Mouse (Mus musculus): ENCODE results near the gene Ajuba.

Gene Ajuba

DNA sequence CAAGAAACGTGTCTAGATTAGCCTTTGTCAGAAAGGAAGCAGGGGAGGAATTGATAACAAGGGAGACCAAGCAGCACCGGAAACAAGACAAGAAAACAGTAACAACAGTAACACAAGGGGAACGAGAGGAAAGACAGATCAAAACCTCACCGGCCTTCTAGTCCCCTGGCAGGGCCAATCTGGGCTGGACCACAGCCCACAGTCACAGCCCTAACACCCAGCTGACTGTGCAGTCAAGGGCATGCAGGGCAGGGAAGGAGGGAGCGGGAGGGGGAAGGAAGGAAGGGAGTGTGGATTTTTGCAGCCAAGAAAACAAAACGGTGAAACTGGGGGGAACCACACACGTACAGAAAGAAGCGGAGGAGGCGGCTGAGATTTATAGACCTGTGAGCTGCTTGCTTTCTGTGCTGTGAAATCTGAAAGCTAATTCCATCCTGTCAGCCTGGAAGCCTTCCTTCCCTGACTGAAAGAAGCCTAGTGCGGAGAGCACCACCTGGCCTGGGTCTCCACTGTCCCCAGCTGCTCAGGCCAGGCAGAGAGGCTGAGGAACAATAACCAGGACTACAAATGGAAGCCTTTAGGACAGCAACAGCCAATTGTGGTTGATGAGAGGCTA lies 15.1 kb upstream of the Ajuba start:
- DNase-seq (ENCODE audit: inconsistent ontology term): no peak

DNA sequence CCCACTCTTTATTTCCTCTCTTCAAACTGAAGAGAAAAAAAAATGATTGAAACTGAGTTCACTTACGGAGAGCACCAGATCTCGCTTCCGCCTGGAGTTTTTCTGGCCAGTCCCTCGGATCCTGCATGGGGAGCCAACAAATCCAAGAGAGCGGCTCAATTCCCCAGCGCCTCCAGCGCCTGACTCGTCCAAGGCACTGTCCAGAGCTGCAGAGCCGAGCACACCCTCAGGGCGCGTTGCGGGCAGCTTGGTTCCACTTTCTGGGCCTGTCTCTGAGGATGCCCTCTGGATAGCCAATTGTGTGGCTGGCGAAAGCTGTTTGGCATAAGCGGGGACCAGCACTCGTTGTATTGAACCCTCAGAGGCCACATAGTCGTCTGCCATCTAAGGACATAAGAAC lies 13.7 kb upstream of the Ajuba start:
- no peak for DNase-seq (ENCODE audit: inconsistent ontology term)

DNA sequence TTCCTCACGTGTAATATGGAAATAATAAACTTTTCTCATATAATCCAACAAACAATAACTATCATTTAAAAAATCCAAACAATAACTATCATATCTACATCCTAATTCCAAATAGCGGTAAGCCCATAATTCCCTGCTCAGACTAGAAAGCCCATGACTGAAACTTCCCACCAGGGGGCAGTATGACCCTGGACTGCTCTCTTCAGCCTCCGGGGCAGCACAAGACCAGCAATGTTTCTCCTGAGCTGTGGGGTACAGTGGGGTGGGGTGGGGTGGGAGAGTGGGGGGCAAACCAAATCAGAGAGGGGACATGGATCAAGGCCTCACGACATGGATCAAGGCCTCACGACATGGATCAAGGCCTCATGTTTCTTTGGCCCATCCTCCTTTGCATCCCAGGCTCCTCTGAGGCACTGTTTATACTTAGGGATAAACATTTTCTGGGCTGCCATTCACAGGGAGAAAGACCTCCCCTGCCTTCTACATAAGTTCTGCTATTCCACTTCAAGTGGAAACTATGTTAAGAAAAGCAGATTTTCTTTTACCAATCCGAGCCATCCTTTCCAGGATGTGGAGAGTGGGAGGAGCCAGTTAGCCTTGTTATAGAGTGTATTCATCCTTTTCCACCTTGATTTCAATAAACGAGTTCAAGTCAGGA lies 6.5 kb upstream of the Ajuba start:
- peak; percentile 36 for DNase-seq (ENCODE audit: inconsistent ontology term)

DNA sequence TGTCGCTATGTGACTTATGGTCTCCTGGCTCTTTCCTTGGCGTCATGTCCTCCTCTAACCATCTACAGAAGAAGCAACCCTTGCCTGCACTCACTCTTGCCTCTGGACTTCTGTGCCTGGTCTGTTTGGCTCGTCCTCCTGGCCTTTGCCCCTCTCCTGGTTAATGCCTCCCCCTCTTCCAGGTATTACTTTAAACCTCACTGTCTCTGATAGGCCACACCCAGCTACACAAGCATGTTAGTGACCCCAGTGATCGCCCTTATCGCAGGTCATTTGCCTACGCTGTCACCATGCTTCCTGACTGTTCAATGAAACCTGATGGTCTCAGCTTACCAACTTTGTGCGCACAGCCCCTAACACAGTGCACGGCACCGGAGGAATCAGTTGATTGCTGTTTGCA lies 5.2 kb upstream of the Ajuba start:
- no peak for DNase-seq (ENCODE audit: inconsistent ontology term)

DNA sequence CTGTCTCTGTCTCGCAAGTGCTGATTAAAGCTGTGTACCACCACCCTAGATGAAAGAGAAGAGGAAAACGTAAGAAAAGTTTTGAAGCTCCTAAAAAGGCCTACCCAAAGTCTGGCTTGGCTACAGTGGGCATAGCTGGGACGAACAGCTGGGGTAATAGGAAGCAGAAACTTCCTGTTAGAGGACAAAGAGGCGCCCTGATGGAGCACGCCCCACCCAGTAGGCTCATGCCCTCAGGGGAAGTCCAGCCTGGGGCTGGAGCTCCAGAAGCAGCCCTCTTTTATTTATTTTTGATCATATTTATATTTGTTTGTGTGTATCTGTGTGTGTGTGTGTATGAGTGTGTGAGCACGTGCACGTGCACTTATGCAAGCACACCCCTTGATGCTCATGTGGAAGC lies 2.3 kb upstream of the Ajuba start:
- no peak for DNase-seq (ENCODE audit: inconsistent ontology term)

DNA sequence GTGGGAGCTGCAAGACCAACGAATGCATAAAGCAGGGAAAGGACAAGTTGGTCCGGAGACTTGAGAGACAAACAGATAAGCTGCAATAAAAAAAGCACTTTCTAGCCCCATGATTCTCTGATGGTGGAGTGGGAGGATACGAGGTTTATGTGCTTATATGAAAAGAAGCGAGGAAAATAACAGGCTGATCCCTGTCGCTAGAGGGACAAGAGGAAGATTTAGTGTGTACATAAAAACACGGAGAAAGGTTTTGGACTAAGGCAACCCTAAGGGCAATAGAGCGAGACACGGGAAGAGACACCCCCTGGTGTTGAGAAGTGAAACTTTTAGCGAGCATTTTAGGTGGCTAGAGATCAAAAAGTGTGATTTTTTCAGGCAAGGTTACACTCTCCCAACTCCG lies 705 bp upstream of the Ajuba start:
- peak; percentile 84 for DNase-seq (ENCODE audit: inconsistent ontology term)

DNA sequence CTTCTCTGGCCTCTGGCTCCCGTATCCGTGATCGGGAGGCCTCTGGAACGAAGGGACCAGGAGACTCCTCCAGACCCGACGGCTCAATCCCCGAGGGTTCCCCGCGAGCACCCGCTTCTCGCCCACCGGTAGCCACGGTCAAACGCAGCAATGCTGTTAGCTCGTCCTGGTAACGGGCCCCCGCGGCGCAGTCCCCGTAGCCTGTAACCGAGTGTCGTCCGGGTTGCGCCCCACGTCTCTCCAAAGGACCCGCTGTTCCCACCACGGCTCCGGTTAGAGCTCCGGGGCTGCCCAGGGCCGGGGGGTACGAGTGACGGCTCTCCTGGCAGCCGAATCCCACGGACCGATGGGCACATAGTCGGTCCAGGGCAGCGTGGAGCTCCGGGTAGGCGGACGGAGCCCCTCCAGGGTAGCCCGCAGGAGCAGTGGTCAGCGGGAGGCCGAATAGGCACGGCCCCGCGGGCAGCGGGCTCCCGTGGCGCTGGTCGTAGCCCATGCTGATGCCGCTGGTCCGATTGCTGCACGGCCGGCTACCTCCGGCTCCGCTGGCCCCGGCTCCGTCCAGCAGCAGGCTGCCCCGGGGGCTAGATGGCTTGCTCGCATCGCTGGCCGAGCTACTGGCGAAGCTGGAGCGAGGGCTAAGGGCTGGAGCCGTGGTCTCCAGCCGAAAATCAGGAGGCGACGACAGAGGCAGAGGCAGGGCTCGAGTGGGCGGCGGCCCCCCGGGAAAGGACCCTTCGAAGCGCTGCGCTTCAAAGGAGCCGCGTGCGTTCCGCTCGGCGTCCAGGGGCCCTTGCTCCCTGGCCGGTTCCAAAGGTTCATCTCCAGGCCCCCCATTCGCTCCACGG lies 893 bp downstream of the Ajuba start:
- peak; percentile 58 for DNase-seq (ENCODE audit: inconsistent ontology term)

DNA sequence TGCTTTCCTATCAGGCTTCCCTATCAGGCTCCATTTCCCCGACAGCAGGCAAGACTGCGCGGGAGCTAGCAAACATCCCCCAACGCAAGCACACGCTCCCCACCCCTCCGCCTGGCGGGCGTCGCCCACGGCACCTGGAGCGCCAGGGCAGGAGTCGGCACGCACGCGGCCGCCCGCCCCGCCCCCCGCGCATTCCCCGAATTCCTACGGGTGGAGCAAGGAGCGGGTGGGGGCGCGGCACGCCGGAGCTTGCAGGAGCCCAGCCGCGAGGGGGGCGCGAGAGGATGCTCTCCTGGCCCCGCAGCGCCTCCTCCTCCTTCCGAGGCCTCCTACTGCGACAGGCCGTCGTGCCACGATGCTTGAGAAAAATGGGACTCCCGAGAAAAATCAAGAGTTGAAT lies 1.7 kb downstream of the Ajuba start:
- peak; percentile 97 for DNase-seq (ENCODE audit: inconsistent ontology term)

DNA sequence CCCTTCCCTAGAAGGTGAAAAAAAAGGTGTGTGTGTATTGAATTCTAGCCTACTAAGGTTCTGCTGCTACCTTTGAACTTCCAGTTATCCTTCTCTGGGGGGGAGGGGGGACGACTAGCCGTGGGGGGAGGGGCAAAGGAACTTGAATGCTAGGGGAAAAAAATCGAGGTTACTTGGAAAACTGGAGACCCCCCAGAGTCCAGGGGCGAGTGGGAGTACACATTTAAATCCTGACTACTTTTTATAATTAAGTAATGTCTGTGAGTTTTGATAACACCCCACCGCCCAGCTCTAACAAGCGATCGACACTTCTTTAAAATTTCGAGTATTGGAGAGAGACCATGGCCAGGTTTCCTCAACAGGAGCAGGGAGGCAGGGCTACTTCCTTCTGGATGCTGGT lies 2.3 kb downstream of the Ajuba start:
- DNase-seq (ENCODE audit: inconsistent ontology term): peak; percentile 10

DNA sequence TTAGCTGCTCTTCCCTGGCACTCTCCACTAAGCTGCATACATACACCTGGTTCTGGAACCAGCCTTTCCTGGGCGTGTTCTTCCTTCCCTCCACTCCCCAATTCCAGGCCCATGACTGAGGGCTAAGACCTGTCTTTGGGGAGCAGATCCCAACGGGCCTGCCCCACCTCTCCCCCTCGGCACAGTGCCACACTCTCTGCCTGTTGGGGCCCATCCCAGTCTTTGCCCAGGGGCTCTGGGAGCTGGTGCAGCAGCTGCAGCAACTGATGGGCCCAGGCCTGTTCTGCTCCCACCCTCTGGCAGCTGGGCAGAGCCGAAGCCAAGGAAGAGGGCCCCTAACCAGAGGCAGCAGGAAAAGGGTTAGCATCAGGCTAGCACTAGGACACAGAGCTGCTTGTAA lies 3.1 kb downstream of the Ajuba start:
- DNase-seq (ENCODE audit: inconsistent ontology term): peak; percentile 45

DNA sequence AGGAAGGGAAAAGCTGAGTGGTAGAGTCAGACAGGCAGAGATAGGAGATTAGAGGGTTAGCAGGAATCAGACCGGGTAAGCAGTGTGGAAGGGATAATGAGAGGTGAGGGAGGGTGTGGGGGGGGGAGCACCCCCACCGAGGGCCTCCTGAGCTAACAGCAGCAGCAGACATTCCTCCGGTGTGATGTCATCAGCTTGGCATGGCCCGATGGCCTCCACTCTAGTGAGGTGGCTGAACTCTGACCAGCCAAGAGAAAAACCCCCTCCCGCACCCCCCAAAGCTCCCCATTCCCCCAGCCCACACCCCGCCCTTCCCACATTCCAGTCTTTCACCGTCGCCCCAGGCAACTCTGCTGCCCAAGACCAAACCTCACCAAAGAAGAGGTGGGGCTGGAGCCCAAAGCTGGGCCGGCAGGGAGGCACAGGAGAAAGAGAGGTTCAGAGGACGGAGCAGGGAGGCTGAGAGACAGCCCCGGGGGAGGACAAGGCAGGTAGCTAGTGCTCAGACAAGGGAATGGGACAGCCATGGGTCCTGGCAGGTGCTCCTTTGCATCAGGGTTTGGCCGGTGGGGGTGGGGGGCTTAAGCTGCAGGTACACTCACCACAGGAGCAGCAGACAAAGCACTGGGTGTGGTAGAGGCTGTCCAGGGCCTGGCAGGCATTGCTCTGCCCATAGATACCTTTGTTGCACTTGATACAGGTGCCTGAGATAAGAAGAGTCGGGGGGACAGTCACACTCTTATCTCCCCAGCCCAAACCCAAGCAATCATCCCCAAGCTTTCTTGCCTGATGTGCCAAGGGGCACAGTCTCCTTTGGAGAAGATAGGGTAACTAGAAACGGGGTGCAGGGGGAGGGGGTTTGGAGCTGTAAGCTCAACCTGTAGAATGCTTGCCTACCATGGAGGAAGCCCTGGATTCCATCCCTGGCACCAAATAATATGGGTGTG lies 4.3 kb downstream of the Ajuba start:
- DNase-seq (ENCODE audit: inconsistent ontology term): peak; percentile 98

DNA sequence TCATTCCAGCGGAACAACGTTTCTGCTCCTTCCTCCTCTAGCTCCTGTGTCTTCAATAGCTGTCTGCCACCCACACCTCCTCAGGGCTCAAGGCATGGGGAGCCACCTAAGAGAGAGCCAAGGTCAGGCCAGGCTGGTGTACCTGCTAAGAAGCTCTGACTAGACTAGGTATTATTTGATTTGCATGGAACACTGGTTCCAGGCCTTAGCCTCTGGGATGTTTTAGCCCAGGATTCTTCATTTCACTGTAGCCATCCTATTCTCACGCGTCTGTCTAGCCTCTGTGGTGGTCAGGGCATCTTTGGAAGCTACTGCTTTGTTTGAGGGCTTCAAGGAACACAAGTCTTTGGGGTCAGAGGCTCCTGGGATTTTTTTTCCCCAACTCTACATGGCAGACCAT lies 5.2 kb downstream of the Ajuba start:
- DNase-seq (ENCODE audit: inconsistent ontology term): peak; percentile 35

DNA sequence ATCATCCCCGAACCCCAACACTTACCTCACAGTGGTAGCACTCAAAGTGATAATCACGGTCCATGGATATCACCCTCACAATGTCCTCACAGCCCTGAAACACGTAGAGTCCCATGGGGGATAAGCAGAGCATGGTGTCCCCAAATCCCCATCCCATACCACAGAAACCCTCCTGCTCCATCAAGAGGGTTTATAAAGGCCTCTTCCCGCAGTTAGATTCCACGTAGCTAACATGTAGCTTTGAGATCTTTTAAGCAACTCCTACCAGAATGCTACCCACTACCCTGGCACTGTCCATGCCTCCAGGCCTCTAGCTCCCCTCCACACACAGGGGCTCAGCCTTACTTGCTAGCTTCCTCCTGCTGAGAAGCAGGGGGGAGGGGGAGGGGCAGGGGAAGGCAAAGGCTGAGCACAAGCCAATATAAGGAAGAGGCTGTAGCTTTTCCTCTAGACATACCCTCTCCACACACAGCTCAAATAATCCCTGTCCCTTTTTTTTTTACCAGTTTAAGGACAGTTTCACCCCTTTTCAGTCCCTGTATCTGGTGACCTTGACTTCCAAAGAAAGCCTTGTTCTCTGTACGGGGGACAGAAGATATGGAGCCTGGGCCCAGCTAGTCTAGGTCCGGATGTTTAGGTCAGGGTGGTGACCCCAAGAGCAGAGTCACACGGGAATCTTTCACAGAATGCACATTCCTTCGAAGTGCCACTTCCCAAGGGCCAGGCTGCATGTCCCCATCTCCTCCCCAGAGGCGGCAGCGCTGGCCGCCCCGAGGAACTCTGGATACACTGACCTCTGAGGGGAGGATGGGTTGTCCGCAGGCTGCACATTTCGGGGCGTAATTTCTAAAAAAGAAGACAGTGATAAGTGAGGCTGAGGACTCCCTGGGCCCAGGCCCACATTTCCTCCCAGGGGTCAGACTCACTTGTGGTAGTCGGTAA lies 7.6 kb downstream of the Ajuba start:
- DNase-seq (ENCODE audit: inconsistent ontology term): peak; percentile 21

DNA sequence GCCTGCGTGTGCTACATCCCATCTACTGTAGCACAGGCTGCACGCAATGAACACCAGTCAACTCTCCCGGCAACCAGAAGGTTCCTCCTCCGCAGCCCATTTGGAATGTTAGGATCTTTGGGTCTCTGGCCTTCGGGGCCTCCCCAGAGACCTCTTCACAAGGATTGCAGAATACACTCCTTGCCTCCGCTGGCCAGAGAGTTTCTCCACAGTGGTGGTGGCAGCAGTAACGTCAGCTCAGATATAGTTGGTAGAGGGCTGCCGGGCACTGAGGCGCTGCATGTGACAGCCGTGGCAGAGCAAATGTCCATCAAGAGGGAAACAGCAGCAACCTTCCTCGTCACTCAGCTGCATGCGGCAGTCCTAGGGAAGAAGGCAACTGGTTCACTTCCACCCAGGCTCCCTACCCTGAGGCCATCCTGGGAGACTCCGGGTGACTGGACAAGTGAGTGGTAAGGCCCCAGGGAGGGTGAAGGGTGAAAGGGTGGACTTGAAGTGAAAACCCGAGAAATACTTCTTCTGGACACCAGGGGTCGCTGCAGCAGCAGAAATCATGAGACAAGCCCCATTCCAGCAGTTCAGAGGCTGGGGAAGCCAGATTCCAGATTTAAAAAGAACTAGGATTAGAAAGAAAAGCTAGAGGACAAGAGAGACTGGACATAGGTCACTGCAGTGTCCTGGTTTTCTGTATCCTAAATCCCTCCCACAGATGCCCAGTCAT lies 8.5 kb downstream of the Ajuba start:
- DNase-seq (ENCODE audit: inconsistent ontology term): peak; percentile 73

DNA sequence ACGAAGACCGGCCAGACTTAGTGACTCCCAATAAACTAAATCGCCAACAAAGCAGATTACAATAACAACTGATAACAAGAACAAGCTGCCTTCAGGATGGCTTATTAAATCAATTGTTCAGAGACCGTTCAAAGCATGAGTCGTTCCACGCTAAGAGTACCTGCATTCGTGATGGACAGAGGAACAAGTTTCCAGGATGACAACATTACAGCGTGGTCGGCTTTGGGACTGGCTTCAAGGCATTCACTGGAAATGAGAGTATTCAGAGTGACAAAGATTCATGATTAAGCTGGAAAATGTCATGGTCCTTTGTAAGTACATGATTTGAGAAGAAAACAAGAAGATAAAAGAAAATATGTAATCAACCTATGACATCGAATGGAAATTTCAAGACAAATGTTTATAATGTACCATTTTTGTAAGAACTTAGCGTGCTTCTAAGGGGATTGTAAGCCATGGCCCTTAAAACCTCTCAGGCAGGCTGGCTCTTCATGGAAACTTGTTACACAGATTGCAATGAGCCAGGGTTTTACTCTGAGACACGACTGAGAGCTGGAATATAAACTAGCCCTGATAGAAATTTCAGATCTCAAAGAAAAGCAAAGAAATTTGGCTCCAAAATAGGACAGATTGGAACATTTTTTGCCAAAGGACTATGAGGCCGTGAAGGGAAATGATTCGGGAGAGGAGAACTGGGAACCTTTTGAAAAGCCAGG lies 16.7 kb downstream of the Ajuba start:
- DNase-seq (ENCODE audit: inconsistent ontology term): no peak

DNA sequence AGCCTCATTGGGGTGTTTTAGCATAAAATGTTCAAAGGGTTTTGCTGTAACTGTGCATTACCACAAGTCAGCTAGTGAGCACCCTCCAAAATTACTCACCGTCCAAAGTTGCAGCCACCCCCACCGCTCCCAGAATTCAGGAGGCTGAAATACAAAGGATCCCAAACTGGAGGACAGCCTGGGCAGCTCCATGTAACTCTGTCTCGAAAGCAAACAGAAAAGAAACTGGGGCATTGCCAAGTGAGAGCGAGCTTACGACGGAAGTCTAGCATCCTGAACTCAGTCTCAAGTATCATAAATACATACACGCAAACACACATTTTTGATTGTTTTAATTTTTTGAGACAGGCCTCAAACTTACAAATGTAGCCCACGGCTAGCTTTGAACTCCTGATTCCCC lies 20.0 kb downstream of the Ajuba start:
- DNase-seq (ENCODE audit: inconsistent ontology term): no peak

DNA sequence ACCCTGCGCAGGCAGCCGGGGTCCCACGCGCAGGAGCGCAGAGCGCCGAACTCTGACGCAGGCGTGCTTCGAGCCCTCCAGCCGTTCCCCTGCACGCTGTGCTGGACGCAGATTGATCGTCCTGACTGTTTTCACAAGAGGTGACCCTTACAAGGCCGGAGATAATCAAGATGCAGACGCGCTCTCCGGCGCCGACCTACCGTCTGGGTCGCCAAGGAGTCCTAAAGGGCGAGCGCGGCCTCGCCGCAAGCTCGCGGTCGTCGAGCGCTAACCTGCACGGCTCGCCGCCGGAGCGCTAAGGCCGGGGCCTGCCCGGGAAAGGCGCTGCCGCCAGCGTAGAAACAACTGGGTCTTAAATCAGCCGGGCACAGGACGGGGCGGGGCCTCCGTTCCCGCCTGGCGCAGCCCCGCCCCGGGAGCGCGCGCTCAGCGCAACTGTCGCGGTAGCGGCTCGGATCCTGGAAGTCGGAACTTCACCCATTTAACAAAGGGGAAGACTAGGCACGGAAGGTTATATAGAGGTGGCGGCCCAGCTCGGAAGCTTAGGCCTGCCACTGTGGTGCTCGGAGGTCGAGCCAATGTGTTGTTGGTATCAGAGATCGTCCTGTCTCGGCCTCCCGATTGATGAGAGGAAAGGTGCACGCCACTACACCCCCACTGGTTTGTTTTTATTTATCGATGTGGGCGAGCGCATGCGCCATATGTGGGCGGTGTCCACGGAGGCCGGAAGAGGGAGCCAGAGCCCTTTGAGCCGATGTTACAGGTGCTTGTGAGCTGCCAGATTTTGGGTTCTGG lies 23.2 kb downstream of the Ajuba start, which contains the start of gene Haus4:
TSS of gene Haus4 (minus strand) at position 642 of the 795 bp plus-strand sequence.
- DNase-seq (ENCODE audit: inconsistent ontology term): peak; percentile 93

DNA sequence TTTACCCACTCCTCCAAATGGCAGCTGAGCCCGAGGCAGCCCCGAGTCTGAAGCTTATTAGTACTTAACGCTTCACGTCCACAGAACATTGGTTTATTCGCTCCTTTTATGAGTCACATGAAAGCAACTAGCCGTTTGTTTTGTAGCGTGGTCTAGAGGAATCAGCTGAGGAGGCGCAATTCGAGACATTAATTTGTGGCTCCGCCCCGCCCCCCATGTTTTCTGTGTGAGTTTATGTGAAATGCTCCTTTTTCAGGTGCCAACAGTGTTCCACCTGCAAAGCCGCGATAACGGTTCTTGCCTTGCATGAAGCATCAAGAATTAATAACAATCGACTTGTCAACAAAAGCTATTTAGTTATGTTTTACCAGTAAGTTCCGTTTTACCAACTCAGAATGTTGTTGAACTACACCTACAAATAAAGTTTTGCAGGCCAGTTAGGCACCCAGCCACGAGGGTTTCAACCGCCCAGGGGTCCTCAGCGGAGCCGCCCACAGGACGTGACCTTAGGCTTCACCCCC lies 23.8 kb downstream of the Ajuba start:
- DNase-seq (ENCODE audit: inconsistent ontology term): peak; percentile 82
